Mouse (Mus musculus) hematopoietic stem cell, adult 5-6 weeks (primary cell): Measurements from ENCODE around the gene Pheta1. TPM values are rescaled to one million over a fixed set of nuclear protein-coding genes. Genes with fewer than 3 reads are reported as not detected.
A peak's percentile ranks its signal among the peaks of the same experiment; 100 is the strongest.

Source experiments
- ATAC-seq, 2 experiments: fragments of 125-278 bp in 1 of 2; replicated peaks in 1 of 2; 2 replicates each; pipeline ENCODE4 v1.8.0; 2016 to 2017; ENCODE audit warnings: inconsistent platforms in 2 of 2, mild to moderate bottlenecking in 2 of 2, moderate number of reproducible peaks in 2 of 2, low read depth in 1 of 2, moderate TSS enrichment in 1 of 2; ENCODE audit not compliant: low FRiP score in 2 of 2, poor library complexity in 2 of 2, severe bottlenecking in 2 of 2, insufficient read depth in 1 of 2, low TSS enrichment in 1 of 2
- total RNA-seq: library from RNA; stranded (forward); fragments of 172-1452, 232-1000 nt; gene quantifications from 2 replicates; pipeline ENCODE4 v1.2.3, GENCODE M21; 2017

The Pheta1 gene
- total RNA-seq, 1 experiment from 2014 or later = 4.2 TPM

DNA sequence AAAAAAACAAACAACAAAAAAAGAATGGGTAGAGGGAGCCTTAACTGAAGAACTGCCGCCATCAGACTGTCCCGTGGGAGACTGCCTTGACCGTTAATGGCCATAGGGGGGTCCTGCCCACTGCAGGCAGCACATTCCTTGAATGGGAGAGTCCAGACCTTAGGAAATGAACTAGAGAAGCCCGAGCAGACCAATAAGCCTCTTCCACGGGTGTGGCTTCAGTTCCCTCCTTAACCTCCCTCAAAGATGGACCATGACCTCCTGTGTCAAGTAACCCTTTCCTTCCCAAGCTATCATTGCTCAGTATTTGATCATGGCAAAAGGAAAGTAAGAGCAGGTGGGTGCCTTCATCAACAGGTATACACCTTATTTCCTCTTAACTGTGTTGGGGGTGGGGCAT is 13.2 kb downstream of the Pheta1 start:
- no peak for ATAC-seq

DNA sequence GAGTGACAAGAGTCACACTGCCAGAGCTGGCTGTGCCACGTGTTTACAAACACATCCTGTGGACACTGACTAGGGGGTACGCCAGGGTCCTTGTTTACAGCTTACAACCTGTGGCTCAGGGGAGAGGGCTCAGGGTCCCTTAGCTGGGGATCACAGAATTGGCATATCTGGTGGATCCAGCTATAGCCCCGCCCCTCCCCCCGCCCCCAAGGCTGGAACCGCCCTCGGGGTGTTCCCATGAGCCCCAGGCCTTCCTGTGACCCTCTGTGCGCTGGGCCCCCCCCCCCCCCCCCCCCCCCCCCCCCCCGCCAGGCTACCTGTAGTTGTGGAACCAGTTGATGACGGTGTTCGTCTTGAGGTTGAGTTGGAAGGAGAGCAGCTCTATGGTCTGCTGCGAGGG is 15.5 kb downstream of the Pheta1 start:
- no peak for ATAC-seq

DNA sequence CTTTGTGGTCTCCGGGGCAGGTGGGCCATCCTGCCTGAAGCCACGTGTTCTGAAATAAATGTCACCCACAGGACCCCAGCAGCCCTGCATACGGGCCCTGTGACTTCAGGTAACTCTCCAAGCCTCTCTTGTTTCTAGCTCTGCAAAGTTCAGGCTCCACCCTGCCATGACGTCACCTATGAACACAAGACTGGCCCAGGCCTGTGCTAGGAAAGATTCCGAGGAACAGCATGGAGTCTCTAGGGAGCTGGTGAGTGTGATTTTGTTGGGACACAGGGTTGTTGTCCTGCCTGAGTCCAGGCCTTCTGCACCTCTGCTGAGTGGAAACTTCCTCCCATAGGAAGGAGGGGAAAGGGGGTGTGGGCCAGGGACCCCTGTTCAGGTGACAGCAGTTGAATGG is 19.2 kb downstream of the Pheta1 start:
- ATAC-seq = no peak

DNA sequence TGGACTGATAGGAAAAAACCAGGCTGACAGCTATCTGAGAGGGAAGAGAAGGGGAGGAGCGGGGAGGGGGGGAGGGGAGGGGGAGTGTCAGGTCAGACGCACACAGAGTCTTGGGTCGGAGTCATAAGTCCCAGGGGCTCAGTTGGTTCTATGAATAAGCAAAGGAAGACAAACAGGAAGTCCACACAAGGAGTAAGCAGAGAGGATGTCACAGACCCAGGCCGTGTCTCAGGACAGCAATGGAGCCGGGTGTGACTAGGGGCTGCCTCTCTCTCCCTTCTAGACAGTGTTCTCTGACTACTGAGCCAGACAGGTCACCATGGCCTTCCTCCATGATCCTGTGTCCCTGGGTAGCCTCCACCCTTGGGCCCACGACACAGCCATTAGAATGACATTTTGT is 22.0 kb downstream of the Pheta1 start:
- no peak for ATAC-seq

DNA sequence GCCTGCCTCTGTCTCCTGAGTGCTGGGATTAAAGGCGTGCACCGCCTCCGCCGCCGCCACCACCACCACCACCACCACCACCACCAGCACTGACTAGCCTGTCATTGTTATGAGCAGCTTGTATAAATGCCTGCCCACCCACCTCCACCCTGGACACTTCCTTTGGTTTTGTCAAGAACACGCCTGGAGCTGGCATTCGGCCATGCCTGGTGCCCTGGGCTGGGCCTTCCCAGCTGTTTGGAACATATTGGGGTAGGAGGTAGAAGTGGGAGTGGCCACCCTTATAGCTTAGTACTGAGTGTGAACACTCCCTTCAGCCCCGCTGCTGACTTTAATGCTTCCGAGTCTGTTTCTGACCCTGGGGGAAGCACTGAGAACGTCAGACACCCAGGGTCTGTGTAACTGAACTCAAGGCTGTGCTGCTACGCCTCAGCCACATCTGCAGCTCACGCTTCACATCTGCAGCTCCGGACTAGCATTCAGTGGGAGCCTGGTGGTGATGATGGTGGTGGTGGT is 22.8 kb downstream of the Pheta1 start:
- ATAC-seq = no peak

DNA sequence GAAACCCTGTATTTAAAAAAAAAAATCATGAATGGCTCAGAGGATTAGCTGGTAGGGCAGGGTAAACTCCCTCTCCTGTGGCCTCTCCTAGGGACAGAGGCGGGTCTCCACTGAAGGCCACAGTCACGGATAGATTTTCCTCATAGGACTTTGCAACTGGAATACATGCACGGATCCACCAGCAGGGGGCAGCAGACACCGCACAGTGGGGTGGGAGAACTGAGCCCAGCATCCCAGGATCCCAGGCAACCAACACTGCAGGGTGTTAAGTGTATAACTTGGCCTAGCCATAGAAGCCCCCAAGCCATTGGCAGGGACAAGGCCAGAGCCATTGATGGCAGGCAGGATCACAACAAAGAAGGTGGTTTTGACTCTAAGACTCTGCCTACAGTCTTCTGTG is 23.4 kb downstream of the Pheta1 start:
- peak in 1 of 2 experiments; percentile 38; a peak in 1 of 4 replicates for ATAC-seq

DNA sequence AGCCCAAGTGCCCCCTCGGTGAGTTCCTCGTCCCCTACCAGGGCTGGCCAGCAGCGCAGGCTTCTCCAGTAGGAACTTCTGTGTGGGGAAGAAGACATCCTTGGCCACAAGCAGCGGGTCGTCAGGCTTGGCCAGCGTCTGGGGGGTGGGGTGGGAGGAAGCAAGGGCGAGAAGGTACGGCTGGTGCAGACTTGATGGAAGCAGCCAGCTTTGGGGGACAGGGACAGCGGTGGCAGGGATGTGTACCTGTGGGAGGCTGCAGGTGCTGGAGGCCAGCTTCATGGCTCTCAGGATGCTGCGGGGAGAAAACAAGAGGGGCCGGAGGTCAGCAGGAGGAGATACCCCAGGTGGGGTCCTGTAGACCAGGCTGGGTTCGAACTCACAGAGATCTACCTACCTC is 26.3 kb downstream of the Pheta1 start:
- no peak for ATAC-seq

DNA sequence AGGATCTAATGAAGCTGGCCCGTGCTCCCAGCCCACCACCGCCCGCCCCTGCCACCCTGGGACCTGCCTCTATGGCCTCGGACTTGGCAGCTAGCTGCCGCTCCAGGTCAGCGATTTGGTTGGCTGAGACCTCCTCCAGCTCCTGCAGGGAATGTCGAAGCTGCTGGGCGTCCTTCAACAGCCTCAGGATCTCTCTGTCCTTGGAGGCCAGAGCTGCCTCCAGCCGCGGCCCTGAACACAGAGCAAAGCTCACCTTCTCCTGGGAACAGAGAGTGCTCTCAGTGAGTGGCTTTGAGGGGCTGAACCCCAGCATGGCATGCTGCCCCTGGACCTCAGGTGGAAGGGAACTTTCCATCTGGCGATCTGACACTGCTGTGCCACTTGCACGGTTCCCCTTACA is 28.1 kb downstream of the Pheta1 start:
- ATAC-seq = no peak

DNA sequence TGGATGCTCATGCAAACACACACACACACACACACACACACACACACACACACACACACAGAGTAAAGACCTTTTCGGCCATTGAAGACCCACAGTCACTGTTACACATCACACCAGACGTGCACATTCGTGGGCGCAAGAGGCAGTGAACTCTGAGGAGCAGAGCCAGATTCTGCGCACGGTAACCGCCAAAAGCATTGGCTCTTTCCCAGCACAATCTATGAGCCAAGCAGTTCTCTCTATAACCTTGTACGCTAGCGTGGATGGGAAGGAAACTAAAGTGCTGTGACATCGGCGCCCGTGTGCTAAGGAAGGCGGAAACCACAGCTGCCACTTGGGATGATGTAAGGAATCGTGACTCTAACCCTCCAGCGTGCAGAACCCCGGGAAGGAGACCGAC is 29.9 kb downstream of the Pheta1 start:
- ATAC-seq = no peak

DNA sequence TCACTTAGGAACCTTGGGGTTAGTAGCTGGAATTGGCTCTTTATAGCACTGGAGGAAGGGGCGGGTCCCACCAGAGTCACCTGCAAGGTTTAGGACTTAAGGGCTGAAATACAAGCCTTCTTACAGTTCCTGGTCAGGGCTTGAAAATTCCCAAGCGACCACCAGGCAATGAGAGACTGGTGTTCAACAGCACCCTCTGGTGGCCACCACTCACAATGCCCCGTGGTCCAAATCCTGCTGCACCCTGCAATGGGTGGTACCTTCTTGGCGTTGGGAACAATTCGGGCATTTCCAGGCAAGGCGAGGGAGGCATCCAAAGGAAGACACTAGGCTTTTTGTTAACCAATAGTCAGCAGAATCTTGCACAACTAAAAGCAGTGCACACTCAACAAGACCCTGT is 30.4 kb downstream of the Pheta1 start:
- ATAC-seq = no peak

DNA sequence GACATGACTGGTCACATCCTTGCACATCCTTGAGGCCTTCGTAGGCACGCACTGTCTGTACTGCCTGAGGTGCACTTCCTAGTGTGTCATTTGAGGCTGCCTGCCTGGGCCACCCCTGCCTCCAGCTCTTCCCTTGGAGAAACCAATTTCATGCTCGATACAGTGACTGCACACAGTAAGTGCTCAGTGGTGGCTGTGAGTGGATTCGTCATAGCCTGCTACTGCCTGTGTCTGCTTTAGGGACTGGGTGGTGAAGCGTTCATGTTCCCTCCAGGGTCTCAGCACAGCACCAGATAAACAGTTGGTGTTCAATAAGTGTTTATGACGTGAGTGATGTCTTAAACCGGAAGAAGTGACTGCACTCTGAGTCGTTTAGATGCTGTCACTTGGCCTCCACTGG is 34.6 kb downstream of the Pheta1 start:
- no peak for ATAC-seq

DNA sequence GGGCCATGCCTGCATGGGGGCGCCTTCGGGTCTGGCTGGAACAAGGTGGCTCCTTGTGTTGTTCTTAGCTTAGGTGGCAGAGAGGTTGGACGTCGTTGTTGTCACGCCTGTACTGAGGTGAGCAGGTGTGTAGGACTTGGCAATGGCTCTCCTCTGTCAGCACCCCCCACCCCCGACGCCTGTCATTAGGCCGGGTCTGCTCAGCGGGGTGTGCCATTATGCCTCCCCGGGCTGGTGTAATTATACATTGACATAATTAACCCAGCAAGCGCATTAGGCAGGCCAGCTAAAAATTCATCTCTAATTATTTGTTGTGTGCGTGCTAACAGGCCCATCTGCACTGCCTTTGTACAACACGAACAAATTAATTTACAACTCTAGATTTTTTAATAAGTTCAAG is 40.6 kb downstream of the Pheta1 start:
- no peak for ATAC-seq

DNA sequence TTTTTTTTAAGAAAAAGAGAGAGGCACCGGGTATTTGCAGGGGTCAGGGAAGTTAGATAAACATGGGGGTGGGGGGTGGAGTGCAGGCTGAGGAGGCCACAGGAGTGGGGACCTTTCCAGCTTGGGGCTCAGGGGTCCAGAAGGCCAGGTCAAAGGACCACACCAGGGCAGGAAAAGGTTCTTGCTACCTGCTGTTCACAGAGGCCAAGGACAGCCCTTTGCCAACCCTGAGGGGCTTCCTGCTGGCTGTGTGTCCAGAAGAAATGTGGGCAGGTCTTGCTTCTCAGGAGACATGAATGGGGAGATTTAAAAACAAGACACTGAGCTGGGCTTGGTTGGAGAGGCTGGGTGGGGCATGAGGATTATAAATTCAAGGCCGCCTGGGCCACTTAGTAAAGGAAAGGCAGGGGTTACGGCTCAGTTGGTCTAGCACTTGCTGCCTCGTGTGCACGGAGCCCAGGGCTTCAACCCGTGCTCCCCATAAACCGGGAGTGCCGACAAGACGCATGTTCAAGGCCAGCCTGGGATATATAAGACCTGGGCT is 41.1 kb downstream of the Pheta1 start:
- no peak for ATAC-seq

DNA sequence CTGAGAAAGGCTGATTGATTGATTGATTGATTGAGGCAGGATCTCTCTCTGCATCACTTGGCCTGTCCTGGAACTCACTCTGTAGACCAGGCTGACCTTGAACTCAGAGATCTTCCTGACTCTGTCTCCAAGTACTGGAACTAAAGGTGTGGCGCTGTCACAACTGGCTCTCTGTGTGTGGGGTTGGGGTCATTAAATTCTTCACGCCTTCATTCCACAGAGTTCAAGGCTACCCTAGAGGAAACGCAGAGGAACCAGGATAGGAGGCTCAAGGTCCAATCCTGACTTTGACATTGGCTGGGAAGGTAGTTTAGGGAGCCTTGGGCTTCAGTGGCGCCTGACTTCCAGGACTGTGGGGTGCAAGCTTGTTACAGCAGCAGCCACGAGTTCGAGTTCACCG is 42.1 kb downstream of the Pheta1 start:
- ATAC-seq = no peak

DNA sequence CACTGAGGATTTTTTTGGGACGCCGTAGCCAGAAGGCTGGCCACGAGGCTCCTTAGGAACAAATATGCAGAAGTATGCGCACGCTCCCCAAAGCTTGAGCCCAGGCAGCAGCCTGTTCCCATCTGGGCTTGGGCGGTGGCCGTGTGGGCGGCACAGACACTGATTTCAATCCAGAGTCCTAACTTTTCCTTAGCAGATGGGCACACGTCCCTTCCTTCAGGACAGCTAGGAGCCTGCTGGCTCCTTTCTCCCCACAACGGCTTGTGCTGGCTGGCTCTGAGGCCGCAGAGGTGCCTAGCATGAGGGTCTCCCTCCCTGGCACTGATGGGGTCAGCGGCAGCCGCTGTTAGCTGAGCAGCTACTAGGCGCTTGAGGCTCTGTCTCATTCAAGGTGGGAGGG is 43.5 kb downstream of the Pheta1 start:
- no peak for ATAC-seq

DNA sequence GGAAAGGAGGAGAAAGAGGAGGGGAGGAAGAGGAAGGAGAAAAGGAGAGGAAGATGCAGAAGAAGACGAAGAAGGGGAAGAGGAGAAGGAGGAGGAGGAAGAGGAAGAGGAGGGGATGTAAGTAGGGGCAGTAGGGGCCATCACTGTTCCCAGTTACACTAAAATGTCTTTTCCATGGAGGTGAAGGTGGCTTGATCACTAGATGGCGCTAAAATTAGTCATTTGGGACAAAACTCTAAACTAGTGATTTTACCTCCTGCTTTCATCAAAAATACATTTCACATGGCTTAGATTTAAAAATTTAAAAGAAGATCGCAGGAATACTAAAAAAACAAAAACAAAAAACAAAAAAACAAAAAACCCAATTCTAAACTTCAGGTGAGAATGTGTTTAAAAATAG is 44.8 kb downstream of the Pheta1 start:
- ATAC-seq = no peak

DNA sequence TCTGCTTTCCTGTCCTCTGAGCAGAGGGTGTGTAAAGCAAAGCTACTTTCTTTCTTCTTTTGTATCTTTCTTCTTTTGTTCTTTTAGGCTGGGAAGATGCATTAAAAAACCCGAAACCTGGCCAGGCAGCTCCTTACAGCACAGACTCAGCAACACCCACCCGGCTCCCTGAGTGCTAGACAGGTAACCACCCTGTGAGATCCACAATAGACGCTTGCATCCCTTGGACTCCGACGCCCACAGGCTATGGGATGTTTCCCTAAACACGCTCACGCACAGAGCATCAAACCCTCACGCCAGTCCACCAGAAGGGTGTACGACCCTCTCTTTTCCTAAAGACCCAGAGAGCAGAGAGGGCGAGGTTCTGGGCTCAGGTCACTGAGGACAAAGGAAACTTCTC is 45.9 kb downstream of the Pheta1 start:
- ATAC-seq = no peak

DNA sequence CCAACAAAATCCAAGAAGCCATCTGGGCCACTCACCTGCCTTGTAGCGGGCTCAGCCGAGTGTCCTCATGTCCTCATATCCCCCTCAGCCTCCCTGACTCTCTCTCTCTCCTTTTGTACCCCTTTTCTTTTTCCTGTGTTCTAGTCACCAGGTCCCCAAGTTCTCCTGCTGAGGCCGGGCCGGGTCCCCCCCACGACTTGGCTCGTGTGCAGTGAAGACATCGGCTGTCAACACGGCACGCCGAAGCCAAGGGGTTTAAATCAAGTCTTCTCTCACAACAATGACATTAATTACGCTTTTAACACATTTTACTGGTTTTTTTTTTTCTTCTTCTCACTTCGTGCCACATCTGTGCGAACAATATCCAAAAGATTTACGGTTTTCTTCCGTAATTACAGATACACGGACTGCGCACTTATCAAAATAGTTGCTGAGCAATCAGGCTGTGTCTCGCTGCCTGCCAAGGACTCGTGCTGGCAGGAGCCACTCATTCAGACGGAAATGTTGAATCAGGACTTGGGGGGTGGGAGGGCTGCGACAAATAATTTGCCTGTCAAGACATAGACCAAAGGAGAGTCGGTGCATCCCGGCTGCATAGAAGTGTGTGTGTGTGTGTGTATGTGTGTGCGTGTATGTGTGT is 46.5 kb downstream of the Pheta1 start:
- no peak for ATAC-seq
